Mouse (Mus musculus) lung, postnatal 0 days (tissue): ENCODE data around the gene Tnfrsf11a. TPM values are rescaled to one million over a fixed set of nuclear protein-coding genes. Genes with fewer than 3 reads are reported as not detected.

ENCODE experiments used
- ATAC-seq: fragments of 200-750 bp; cut with Nextera tagmentation; 2 replicates; pipeline ENCODE4 v1.8.0; 2017; ENCODE audit warnings: moderate library complexity
- DNase-seq: peaks from one replicate; pipeline ENCODE4 v3.0.0-alpha.2; 2016; ENCODE audit warnings: low spot score
- H3K27ac ChIP-seq: fragments of 300-500 bp; sonication (generic); 2 replicates; pipeline ENCODE4 v1.5.1; 2014; ENCODE audit warnings: antibody characterized with exemption, mild to moderate bottlenecking, low read length, mixed read lengths
- H3K27me3 ChIP-seq: fragments of 300-500 bp; sonication (generic); replicated peaks from 2 replicates; pipeline ENCODE4 v1.6.1; 2014; ENCODE audit warnings: low read length, mixed read lengths; ENCODE audit not compliant: insufficient read depth
- H3K36me3 ChIP-seq: fragments of 300-500 bp; sonication (generic); 2 replicates; pipeline ENCODE4 v1.6.1; 2014; ENCODE audit warnings: low read length, mixed read lengths; ENCODE audit not compliant: insufficient read depth
- H3K4me1 ChIP-seq: fragments of 300-500 bp; sonication (generic); 2 replicates; pipeline ENCODE4 v1.6.1; 2014; ENCODE audit warnings: antibody characterized with exemption, low read depth, low read length, mixed read lengths; ENCODE audit not compliant: insufficient read depth
- H3K4me2 ChIP-seq: fragments of 300-500 bp; sonication (generic); replicated peaks from 2 replicates; pipeline ENCODE4 v1.6.1; 2014; ENCODE audit warnings: low read depth, mild to moderate bottlenecking, low read length, moderate library complexity, mixed read lengths
- H3K4me3 ChIP-seq: fragments of 300-500 bp; sonication (generic); 2 replicates; pipeline ENCODE4 v1.5.1; 2014; ENCODE audit warnings: low read depth, low read length
- H3K9ac ChIP-seq: fragments of 300-500 bp; sonication (generic); replicated peaks from 2 replicates; pipeline ENCODE4 v1.6.1; 2014; ENCODE audit warnings: low read depth, mild to moderate bottlenecking
- H3K9me3 ChIP-seq: fragments of 300-500 bp; sonication (generic); 2 replicates; pipeline ENCODE4 v1.6.1; 2016; ENCODE audit warnings: low read length, mixed read lengths
- CTCF ChIP-seq: IDR thresholded peaks from 2 replicates; pipeline ENCODE4 v1.5.1; 2016; ENCODE audit warnings: antibody characterized with exemption, mild to moderate bottlenecking
- EP300 ChIP-seq: IDR thresholded peaks from 2 replicates; pipeline ENCODE4 v1.6.1; 2016; ENCODE audit warnings: antibody characterized with exemption, mild to moderate bottlenecking, control low read depth
- WGBS: fragments of 180-500 bp; shearing (Covaris S2); extraction: QIAGEN DNeasy Blood & Tissue Kit; methylation state at CpG from one replicate; pipeline ENCODE4 v1.1.7; 2014; 5-methylcytosine and 5-hydroxymethylcytosine counted together
- polyA plus RNA-seq: library from polyadenylated mRNA; unstranded; fragments of >200 nt; fragmentation: Nextera tagmentation; extraction: Ambion mirVana; gene quantifications from 2 replicates; pipeline ENCODE4 v1.2.1, GENCODE M21; 2015

The Tnfrsf11a gene
- polyA plus RNA-seq, 1 experiment from 2014 or later, result 2.2 TPM

DNA sequence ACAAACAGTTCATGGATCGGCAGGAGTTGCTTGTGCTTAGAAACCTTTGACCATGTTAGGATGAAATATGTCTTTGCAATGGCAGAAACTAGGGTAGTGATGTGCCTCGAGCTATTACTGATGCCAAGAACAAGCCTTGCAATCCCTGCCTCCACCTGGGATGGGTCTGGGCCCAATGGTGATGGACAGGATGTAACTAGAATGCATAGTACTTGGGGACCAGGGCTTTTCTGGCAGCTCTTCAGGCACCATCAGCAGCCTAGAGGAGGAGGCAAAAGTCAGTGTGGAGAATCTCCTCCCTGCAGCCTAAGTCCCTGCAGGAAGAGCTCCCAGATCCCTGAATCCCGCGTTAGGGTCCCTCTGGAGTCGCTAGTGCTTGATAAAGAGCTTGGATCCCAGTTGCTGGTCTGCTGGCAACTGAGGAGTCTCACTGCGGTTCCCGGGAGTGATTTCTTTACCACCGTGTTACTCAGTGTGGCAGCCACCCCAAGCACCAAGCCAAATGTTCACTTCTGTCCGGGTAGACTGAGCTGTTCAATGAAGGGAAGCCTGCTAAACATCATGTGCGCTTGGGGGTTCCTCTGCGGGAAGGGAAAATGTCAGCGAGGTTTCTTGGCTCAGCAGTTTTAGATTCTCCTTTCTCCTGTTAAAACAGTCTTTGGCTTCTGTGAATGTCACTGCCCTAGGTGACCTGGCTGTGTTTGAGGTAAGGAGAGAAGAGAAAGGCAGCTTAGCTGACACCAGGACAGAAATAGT is 1.1 kb downstream of the Tnfrsf11a start:
- H3K9me3 ChIP-seq, result no peaks in the 10 kb centered on the region
- peak overlapping the region; percentile 93 for H3K4me2 ChIP-seq
- DNase-seq (no peak), ATAC-seq (no peak)
- peak overlapping the region; percentile 53 for H3K4me3 ChIP-seq
- TF ChIP-seq CTCF (no peak), EP300 (no peak)
- no peaks in the 10 kb centered on the region for H3K36me3 ChIP-seq
- no peaks in the 10 kb centered on the region; the same call in none of the 2 replicates for H3K27me3 ChIP-seq
- WGBS, result 38% methylated on average over 12 of the region's 12 CpGs
- 0 out of 2 replicates have a peak overlapping the region, but pooled peaks have one; percentile 27 for H3K9ac ChIP-seq
- H3K4me1 ChIP-seq, result no peaks in the 10 kb centered on the region; the same call in 1 of the 2 replicates
- no peak overlapping the region for H3K27ac ChIP-seq

DNA sequence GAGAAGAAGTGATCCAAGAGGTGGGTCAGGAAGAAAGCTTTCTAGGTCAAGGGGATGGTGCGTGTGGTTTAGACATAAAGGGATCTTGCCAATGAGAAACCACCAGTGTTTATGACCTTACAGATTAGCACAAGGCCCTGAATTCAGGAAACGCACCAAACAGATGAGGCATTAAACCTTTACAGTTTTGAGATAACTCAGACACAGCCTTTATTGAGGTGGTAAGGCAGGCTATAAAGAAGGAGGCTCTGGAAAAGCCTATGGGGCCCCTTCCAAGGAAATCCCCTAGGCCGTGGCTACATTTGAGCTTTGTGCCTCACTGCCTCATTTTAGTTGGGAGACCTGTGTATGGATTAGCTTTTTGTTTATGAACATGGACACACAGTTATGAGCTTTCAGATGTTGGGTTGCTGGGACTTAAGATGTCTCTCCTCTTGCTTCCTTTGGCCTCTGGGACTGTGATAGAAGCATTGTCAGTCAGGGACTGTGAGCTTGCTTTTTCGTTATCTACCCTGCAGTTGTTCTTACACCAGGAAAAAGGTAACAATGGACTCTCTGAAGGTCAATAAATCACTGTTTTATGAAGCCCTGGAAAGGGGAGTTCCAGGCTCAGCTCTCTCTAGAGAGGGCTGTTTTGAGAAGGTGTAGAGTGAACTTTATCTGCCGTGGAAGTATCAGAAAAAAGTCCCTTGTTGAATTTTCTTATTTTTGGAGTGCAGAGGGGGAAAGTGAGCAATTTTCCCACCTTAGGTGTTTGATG is 3.9 kb downstream of the Tnfrsf11a start:
- Histone ChIP-seq H3K9me3 (no peaks in the 10 kb centered on the region), H3K4me3 (no peak overlapping the region), H3K4me2 (no peak overlapping the region), H3K27me3 (no peaks in the 10 kb centered on the region; the same call in none of the 2 replicates), H3K4me1 (no peaks in the 10 kb centered on the region; the same call in 1 of the 2 replicates), H3K36me3 (no peaks in the 10 kb centered on the region), H3K27ac (peak overlapping the region; percentile 26; the same call in 1 of the 2 replicates), H3K9ac (no peak overlapping the region)
- no peak for TF ChIP-seq EP300
- TF ChIP-seq CTCF, result no peak
- 53% methylated on average over 5 of the region's 5 CpGs for WGBS
- ATAC-seq (no peak), DNase-seq (no peak)

DNA sequence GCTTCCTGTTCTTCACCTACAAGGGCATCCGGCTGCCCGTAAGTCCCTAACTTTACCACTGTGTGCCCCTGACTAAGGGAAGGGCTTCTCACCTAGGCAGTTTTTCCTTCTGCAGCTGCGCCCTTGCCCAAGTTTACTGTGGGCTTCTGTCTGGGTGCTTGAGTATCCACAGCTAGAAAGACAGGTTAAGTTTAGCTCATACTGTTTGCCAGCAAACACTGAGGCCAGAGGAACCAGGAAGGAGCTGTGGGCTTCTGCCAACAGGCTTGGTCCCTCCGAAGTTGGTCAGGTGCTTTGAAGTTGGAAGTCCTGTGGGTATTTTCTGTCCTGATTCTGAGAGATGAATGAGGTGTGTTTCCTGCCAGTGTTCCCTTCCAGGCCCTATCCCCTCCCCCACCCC is 4.6 kb downstream of the Tnfrsf11a start:
- H3K4me1 ChIP-seq, result no peaks in the 10 kb centered on the region; the same call in 1 of the 2 replicates
- WGBS, result 26% methylated on average over 4 of the region's 4 CpGs
- DNase-seq (peak; percentile 61), ATAC-seq (peak; percentile 17)
- no peak overlapping the region for H3K4me3 ChIP-seq
- H3K9me3 ChIP-seq, result no peaks in the 10 kb centered on the region
- no peaks in the 10 kb centered on the region for H3K36me3 ChIP-seq
- no peaks in the 10 kb centered on the region; the same call in none of the 2 replicates for H3K27me3 ChIP-seq
- no peak for TF ChIP-seq EP300
- TF ChIP-seq CTCF, result no peak
- H3K4me2 ChIP-seq, result no peak overlapping the region
- no peak overlapping the region for H3K27ac ChIP-seq
- H3K9ac ChIP-seq, result no peak overlapping the region

DNA sequence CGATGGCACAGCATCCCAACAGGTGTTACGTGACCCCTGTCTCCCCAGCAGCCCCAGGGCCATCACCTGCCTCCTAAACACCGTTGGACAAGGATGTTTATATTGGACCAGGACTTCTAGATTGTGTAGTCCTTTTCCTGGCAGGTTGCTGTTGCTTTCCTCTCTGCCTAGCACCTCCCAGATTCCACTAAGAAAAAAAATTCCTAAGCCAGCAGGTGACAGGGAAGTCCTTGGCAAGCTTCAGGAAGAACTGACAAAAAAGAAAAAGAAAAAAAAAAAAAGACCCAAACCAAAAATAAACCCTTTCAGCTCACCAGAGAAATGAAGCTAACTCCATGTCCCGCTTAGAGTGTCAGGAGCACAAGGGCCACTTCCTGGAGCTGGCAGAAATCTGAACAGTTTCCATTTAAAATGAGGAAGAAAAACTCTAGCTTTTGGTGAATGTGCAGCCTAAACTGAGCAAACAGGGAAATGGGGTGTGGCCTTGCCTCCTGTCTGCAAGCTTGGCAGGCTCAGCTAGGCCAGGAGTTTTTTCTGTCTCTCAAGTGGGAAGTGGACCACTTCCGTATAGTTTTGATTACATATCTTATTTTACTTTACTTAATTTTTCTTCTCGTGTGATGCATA is 6.3 kb downstream of the Tnfrsf11a start:
- no peak overlapping the region for H3K9ac ChIP-seq
- no peaks in the 10 kb centered on the region for H3K9me3 ChIP-seq
- TF ChIP-seq EP300, result no peak
- TF ChIP-seq CTCF, result no peak
- ATAC-seq (peak; percentile 71), DNase-seq (peak; percentile 79)
- no peaks in the 10 kb centered on the region for H3K36me3 ChIP-seq
- H3K27ac ChIP-seq, result peak overlapping the region; percentile 38
- 0 out of 2 replicates have a peak overlapping the region, but pooled peaks have one; percentile 11 for H3K4me2 ChIP-seq
- no peaks in the 10 kb centered on the region; the same call in 1 of the 2 replicates for H3K4me1 ChIP-seq
- H3K27me3 ChIP-seq, result no peaks in the 10 kb centered on the region
- WGBS, result 32% methylated on average over 6 of the region's 6 CpGs
- no peak overlapping the region for H3K4me3 ChIP-seq

DNA sequence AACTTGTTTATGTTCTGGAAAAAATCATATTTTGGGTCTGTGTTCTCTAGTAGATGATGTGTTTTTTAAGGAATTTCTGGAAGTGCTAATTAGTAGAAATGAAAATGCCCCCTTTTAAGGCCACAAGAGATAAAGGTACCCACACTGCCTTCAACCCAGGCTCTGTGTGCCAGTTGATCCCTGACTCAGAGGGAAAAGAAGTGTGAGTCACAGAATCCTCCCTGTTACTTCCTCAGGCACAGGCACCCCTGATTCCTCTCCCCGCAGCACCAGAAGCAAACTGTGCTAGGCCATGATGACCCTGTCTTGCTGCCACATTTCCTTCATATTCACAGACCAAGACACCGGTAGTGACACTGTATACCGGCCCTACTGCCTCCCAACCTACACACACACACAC is 9.6 kb downstream of the Tnfrsf11a start:
- no peaks in the 10 kb centered on the region for H3K9me3 ChIP-seq
- no peak for ATAC-seq
- no peak for DNase-seq

DNA sequence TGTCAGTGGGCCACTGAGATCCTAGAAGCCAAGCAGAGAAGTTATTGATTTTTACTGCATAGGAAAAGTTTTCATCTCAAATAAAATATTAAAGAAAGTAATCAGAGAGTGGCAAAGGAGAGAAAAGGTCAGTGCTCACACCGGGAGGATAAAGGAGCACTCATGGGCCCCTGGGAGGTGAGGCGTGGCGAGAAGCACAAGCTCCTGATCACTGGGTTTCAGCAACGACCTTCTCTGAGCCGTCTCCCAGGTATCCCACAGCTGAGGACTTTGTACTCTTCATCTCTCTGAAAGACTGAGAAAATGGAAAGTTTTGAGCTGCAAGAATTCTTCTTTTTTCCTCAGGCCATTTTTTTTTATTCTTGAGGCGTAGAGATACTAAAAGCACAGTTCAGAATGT is 14.2 kb downstream of the Tnfrsf11a start:
- no peak for DNase-seq
- H3K4me3 ChIP-seq, result no peak overlapping the region
- H3K27me3 ChIP-seq, result no peaks in the 10 kb centered on the region
- H3K9me3 ChIP-seq, result no peaks in the 10 kb centered on the region
- 83% methylated on average over 6 of the region's 6 CpGs for WGBS
- H3K36me3 ChIP-seq, result no peaks in the 10 kb centered on the region
- H3K27ac ChIP-seq, result no peak overlapping the region
- no peak overlapping the region for H3K9ac ChIP-seq
- ATAC-seq, result no peak
- TF ChIP-seq EP300 (no peak), CTCF (no peak)
- no peak overlapping the region for H3K4me2 ChIP-seq
- no peaks in the 10 kb centered on the region for H3K4me1 ChIP-seq

More for the DNA sequence above, 9.6 kb downstream of the Tnfrsf11a start:
- Histone ChIP-seq H3K9ac (no peak overlapping the region), H3K4me1 (no peaks in the 10 kb centered on the region; the same call in 1 of the 2 replicates), H3K27me3 (no peaks in the 10 kb centered on the region), H3K4me3 (no peak overlapping the region), H3K27ac (no peak overlapping the region), H3K36me3 (no peaks in the 10 kb centered on the region), H3K4me2 (no peak overlapping the region)
- WGBS, result 86% methylated on average over 3 of the region's 3 CpGs
- no peak for TF ChIP-seq EP300
- TF ChIP-seq CTCF, result no peak
